Mouse (Mus musculus) intestine, postnatal 0 days (tissue): Measurements from ENCODE around the gene Stat6. TPM values are rescaled to one million over a fixed set of nuclear protein-coding genes. Genes with fewer than 3 reads are reported as not detected.

ENCODE experiments used
- ATAC-seq: fragments of 200-750 bp; cut with Nextera tagmentation; 2 replicates; pipeline ENCODE4 v1.8.0; 2017; ENCODE audit warnings: mild to moderate bottlenecking, moderate TSS enrichment, moderate library complexity
- H3K27ac ChIP-seq: fragments of 300-500 bp; sonication (generic); 2 replicates; pipeline ENCODE4 v1.5.1; 2014; ENCODE audit warnings: mild to moderate bottlenecking, low read depth, low read length, moderate library complexity
- H3K27me3 ChIP-seq: fragments of 300-500 bp; sonication (generic); replicated peaks from 2 replicates; pipeline ENCODE4 v1.6.1; 2014; ENCODE audit warnings: low read length, mixed read lengths; ENCODE audit not compliant: control insufficient read depth, insufficient read depth
- H3K36me3 ChIP-seq: fragments of 300-500 bp; sonication (generic); 2 replicates; pipeline ENCODE4 v1.6.1; 2014; ENCODE audit warnings: mild to moderate bottlenecking, moderate library complexity; ENCODE audit not compliant: control insufficient read depth, insufficient read depth
- H3K4me1 ChIP-seq: fragments of 300-500 bp; sonication (generic); replicated peaks from 2 replicates; pipeline ENCODE4 v1.6.1; 2014; ENCODE audit warnings: antibody characterized with exemption, low read length, mixed read lengths; ENCODE audit not compliant: control insufficient read depth, insufficient read depth
- H3K4me2 ChIP-seq: fragments of 300-500 bp; sonication (generic); replicated peaks from 2 replicates; pipeline ENCODE4 v1.6.1; 2014; ENCODE audit warnings: low read depth, mild to moderate bottlenecking, moderate library complexity
- H3K4me3 ChIP-seq: fragments of 300-500 bp; sonication (generic); 2 replicates; pipeline ENCODE4 v1.5.1; 2014; ENCODE audit warnings: low read depth, low read length
- H3K9ac ChIP-seq: fragments of 300-500 bp; sonication (generic); 2 replicates; pipeline ENCODE4 v1.6.1; 2014; ENCODE audit warnings: mild to moderate bottlenecking, low read depth, low read length
- H3K9me3 ChIP-seq: fragments of 300-500 bp; sonication (generic); 2 replicates; pipeline ENCODE4 v1.6.1; 2016; ENCODE audit warnings: mixed run types; ENCODE audit not compliant: control insufficient read depth
- CTCF ChIP-seq: sonication (generic); IDR thresholded peaks from 2 replicates; pipeline ENCODE4 v1.5.1; 2016; ENCODE audit warnings: low read depth, mild to moderate bottlenecking, control low read depth, antibody characterized with exemption, moderate library complexity
- WGBS: fragments of 180-500 bp; shearing (Covaris S2); extraction: QIAGEN DNeasy Blood & Tissue Kit; methylation state at CpG from one replicate; pipeline ENCODE4 v1.1.7; 2014; 5-methylcytosine and 5-hydroxymethylcytosine counted together
- polyA plus RNA-seq: library from polyadenylated mRNA; unstranded; fragments of >200 nt; fragmentation: Nextera tagmentation; extraction: Ambion mirVana; gene quantifications from 2 replicates; pipeline ENCODE4 v1.2.1, GENCODE M21; 2015

Stat6 gene
- polyA plus RNA-seq, 1 experiment from 2014 or later, result 27.1 TPM

DNA sequence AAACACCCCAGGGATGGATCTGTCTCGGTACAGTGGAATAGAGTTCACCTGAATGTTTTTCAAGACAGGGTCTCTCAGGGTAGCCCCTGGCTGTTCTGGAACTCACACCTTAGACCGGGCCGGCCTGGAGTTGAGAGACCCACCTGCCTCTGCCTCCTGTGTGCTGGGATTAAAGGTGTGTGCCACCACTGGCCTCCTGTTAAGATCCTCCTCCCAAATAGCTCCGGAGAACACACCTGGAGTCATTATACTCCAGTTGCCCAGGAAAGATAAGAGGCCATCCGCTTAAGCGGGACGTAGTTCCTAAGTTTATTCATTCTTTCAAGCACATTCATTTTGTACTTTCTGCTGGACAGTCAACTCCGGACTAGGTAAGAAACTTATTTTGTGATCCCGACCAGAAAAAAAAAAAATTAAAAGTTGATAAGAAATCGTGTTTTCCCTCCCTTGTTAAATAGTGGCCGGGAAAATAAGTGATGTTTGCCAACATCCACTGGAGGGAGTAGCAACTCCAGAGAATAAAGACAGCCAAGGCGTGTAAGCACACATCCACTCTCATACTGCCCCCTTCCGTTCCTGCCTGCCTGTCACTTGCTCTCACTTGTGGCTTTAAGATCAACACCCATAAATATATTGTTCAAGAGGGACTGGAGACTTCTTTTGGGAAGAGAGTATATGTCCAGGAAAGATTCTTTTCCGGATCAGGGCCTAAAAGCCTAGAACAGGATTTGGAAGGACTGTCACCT, 35.0 kb downstream of the Stat6 start:
- peak; percentile 97 for TF ChIP-seq CTCF
- Histone ChIP-seq H3K9me3 (no peaks in the 10 kb centered on the region), H3K27ac (no peak overlapping the region), H3K27me3 (no peaks in the 10 kb centered on the region), H3K4me1 (no peaks in the 10 kb centered on the region), H3K4me3 (peak overlapping the region; percentile 71), H3K9ac (peak overlapping the region; percentile 48), H3K4me2 (peak overlapping the region; percentile 96), H3K36me3 (no peaks in the 10 kb centered on the region; the same call in 1 of the 2 replicates)
- 7% methylated on average over 14 of the region's 14 CpGs for WGBS
- peak; percentile 47; the same call in 1 of the 2 replicates for ATAC-seq

GRCm38 (mm10) chr10:127679208-127679607, 36.4 kb downstream of the Stat6 start:
- Histone ChIP-seq H3K36me3 (no peaks in the 10 kb centered on the region; the same call in 1 of the 2 replicates), H3K27me3 (no peaks in the 10 kb centered on the region), H3K4me2 (no peak overlapping the region), H3K4me3 (no peak overlapping the region), H3K4me1 (no peaks in the 10 kb centered on the region), H3K9ac (no peak overlapping the region), H3K27ac (no peak overlapping the region), H3K9me3 (no peaks in the 10 kb centered on the region)
- 98% methylated on average over 1 of the region's 1 CpGs for WGBS
- no peak for TF ChIP-seq CTCF
- no peak for ATAC-seq

DNA sequence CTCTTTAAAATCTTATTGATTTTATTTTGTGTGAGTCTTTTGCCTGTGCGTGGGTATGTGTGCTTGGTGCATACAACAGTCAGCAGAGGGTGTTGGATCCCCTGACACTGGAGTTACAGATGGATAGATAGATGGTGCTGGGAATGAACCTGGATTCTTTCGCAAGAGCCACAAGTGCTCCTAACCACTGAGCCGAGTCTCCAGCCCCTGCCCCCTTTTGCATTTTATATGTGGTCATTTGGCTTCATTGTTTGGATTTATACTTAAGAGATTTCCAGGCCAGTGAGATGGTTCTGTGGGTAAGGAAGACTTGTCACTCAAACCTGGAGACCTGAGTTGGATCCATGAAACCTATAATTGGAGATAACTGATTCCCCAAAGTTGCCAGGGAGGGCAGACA, 37.1 kb downstream of the Stat6 start:
- WGBS, result 79% methylated on average over 3 of the region's 3 CpGs

GRCm38 (mm10) chr10:127682886-127683285, 40.1 kb downstream of the Stat6 start:
- H3K4me2 ChIP-seq, result no peak overlapping the region
- WGBS, result 86% methylated on average over 6 of the region's 6 CpGs
- TF ChIP-seq CTCF, result no peak

More for the DNA sequence above, 37.1 kb downstream of the Stat6 start:
- no peak overlapping the region for H3K9ac ChIP-seq
- no peaks in the 10 kb centered on the region; the same call in 1 of the 2 replicates for H3K36me3 ChIP-seq
- H3K9me3 ChIP-seq, result no peaks in the 10 kb centered on the region
- TF ChIP-seq CTCF, result no peak
- no peak overlapping the region for H3K27ac ChIP-seq
- no peak overlapping the region for H3K4me3 ChIP-seq
- no peak for ATAC-seq
- H3K4me2 ChIP-seq, result no peak overlapping the region
- H3K27me3 ChIP-seq, result no peaks in the 10 kb centered on the region
- no peaks in the 10 kb centered on the region for H3K4me1 ChIP-seq

DNA sequence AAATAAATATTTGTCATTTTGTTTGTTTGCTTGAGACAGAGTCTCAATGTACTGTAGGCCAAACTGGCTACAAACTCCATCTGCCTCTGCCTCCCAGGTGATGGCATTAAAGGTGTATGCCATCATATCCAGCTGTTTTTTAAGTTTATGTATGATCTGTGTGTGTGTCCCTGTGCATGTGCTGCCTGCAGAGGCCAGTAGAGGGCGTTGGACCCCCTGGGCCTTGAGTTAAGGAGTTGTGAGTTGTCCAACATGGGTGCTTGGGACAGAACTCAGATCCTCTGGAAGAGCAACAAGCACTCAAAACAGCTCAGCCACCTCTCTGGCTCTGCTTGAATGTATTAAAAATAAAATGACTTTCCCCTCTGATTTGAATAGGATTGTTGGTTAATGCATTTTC, 48.3 kb downstream of the Stat6 start:
- Histone ChIP-seq H3K4me3 (no peak overlapping the region), H3K27ac (no peak overlapping the region), H3K9me3 (no peaks in the 10 kb centered on the region), H3K36me3 (peaks cover 18% of the 10 kb centered on the region; the same call in 1 of the 2 replicates), H3K4me1 (no peaks in the 10 kb centered on the region), H3K9ac (no peak overlapping the region), H3K27me3 (no peaks in the 10 kb centered on the region), H3K4me2 (no peak overlapping the region)
- TF ChIP-seq CTCF, result peak; percentile 47
- 17% methylated on average over 1 of the region's 1 CpGs for WGBS
- no peak for ATAC-seq

More at GRCm38 (mm10) chr10:127682886-127683285, 40.1 kb downstream of the Stat6 start:
- ATAC-seq, result no peak
- Histone ChIP-seq H3K4me1 (no peaks in the 10 kb centered on the region), H3K9me3 (no peaks in the 10 kb centered on the region), H3K4me3 (no peak overlapping the region), H3K9ac (no peak overlapping the region), H3K27me3 (no peaks in the 10 kb centered on the region), H3K27ac (no peak overlapping the region), H3K36me3 (no peaks in the 10 kb centered on the region; the same call in 1 of the 2 replicates)

DNA sequence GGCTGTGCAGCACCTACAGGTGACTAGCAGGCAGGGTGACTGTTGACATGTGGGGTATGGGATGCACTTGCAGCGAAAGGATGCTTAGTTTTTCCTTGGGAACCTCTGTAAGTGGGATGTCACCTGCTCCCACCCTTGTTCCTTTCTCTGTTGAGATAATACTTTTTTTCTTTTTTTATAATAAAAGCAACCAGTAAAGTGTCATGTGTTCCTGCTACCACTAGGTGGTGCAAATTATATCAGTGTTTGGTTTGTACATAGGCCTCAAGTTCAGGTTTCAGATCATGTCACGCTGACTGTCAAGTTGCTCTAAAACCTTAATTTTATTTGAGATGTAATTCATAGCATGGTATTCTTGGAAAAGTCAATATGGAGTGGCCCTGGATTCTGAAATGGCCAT, 51.9 kb downstream of the Stat6 start:
- no peak overlapping the region for H3K9ac ChIP-seq

More for the DNA sequence above, 51.9 kb downstream of the Stat6 start:
- no peak overlapping the region for H3K4me3 ChIP-seq
- H3K27me3 ChIP-seq, result no peaks in the 10 kb centered on the region
- no peak for ATAC-seq
- H3K4me1 ChIP-seq, result no peaks in the 10 kb centered on the region
- no peaks in the 10 kb centered on the region for H3K9me3 ChIP-seq
- H3K4me2 ChIP-seq, result no peak overlapping the region
- TF ChIP-seq CTCF, result peak; percentile 81
- peaks cover 19% of the 10 kb centered on the region; the same call in 1 of the 2 replicates for H3K36me3 ChIP-seq
- H3K27ac ChIP-seq, result no peak overlapping the region
- WGBS, result 41% methylated on average over 2 of the region's 2 CpGs
